Mouse (Mus musculus): ENCODE results near the gene Mrpl19.
A peak's percentile ranks its signal among the peaks of the same experiment; 100 is the strongest.

Gene Mrpl19

GRCm38 (mm10) chr6:81965296-81966067, at the start of gene Mrpl19:
Gene Mrpl19 (minus strand): TSS chr6:81965958.
- DNase-seq (ENCODE audit: inconsistent ontology term): peak; percentile 92

DNA sequence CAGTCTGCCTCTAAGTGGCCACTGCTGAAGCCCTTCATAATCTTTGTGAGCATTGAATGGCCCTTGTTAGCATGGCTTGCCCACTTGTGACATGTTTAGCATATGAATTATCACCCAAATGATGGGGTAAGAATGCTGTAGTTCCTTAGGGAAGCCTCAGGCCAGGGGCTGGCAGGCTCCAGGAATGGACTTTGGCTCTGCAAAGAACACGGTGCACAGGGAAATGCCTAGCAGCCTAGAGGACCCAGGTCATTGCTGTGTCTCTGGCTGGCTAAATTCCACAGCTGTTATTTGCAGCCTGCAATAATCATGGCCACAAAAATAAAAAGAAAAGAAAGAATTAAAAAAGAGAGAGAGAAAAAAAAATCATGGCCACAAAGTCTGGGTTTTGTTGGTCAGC, 46.6 kb upstream of the Mrpl19 start:
- no peak for DNase-seq (ENCODE audit: inconsistent ontology term)

DNA sequence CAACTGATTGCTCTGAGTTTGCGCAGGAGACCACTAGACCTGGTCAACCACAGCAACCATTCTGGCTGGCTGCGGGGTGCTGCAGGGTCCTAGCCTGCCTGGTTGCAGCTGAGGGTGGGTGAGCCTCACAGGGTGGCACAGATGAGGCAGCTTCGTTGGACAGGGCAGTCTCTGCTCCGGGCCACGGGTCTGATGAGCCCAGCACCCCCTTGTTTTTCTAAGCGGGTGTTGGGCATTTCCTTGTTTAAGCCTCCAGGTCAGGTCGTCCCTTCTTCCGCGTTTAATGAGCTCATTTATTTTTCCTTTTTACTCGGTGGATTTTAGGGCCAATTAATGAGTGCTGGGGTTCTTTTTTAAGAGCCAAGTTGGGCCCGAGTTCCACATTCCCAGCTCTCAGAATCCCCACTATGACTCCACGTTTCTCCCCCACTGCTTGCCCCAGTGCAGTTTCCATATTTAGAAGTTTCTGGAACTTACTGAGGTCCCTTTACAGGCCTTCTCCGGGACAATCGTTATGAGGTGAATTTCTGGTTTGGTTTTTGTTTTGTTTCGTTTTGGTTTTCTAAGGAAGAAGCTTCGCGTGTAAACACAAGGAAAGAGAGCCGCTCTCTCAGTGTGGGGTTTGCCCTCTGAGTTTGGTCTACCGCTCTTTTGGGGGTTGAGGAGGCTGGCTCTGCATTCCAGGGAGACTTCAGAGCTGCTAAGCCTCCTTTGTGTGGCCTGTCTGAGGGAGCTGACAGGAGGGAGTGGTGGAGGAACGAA, 24.5 kb upstream of the Mrpl19 start:
- peak; percentile 43 for DNase-seq (ENCODE audit: inconsistent ontology term)

- DNase-seq (ENCODE audit: inconsistent ontology term): no peak
Observed at GRCm38 (mm10) chr6:81988341-81988740, 22.6 kb upstream of the Mrpl19 start.

DNA sequence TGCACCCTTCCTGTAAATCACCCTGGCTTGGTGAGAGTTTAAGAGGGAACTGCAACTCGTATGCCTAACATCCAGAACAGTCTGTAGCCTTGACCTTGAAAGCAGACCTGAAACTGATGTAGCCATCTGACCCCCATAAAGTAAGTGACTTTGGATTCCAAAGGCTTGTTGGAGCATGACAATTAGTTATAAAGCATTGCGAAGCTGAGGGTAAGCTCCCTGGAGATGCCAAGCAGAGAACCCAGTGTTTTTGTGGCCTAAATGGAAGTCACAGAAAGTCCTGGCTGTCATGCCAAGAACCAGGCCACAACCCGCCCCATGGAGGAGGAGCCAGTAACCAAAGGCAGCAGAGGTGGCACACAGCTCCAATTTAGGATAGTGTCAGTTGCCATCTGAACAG, 21.8 kb upstream of the Mrpl19 start:
- DNase-seq (ENCODE audit: inconsistent ontology term): peak; percentile 52

DNA sequence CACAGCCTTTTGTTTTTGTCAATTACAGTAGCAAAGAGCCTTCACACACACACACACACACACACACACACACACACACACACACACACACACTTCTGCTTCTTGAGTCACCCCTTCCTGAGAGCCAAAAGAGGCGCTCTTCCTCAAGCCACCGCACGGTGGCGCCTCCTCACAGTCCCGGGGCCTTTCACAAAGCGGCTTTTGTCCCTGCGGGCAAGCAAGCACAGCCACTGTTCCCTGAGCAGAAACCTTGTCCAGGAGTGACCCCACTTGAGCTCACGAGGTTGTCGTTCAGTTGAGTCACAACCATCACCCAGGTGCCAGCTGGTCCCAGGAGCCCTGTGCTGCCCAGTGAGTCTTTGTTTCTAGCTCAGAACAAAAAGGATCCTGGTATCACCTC, 21.3 kb upstream of the Mrpl19 start:
- DNase-seq (ENCODE audit: inconsistent ontology term): peak; percentile 93

- no peak for DNase-seq (ENCODE audit: inconsistent ontology term)
Observed at GRCm38 (mm10) chr6:81986599-81986998, 20.8 kb upstream of the Mrpl19 start.

DNA sequence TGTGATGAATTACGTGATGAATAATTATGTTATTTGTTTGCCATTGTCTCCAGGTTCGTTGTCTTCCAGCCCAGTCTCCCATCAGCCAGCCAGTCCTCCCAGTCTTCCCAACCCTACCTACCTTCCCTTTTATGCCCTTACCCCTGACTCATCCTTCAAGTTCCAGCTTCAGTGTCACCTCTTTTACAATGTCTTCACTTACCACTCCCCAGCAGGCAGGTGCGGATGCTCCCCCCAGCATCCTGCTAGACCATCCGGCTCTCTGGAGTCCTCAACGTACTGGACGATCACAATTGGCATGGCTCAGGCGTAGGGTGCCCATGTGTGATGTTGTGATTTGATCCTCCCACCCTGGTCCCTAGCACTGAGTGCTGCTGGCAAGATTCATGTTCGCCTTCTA, 20.4 kb upstream of the Mrpl19 start:
- no peak for DNase-seq (ENCODE audit: inconsistent ontology term)

GRCm38 (mm10) chr6:81979286-81979685, 13.5 kb upstream of the Mrpl19 start:
- no peak for DNase-seq (ENCODE audit: inconsistent ontology term)

GRCm38 (mm10) chr6:81975971-81976621, 10.3 kb upstream of the Mrpl19 start:
- DNase-seq (ENCODE audit: inconsistent ontology term): peak; percentile 72

GRCm38 (mm10) chr6:81972595-81972994, 6.8 kb upstream of the Mrpl19 start:
- no peak for DNase-seq (ENCODE audit: inconsistent ontology term)

- DNase-seq (ENCODE audit: inconsistent ontology term): no peak
Observed at GRCm38 (mm10) chr6:81971196-81971595, 5.4 kb upstream of the Mrpl19 start.

DNA sequence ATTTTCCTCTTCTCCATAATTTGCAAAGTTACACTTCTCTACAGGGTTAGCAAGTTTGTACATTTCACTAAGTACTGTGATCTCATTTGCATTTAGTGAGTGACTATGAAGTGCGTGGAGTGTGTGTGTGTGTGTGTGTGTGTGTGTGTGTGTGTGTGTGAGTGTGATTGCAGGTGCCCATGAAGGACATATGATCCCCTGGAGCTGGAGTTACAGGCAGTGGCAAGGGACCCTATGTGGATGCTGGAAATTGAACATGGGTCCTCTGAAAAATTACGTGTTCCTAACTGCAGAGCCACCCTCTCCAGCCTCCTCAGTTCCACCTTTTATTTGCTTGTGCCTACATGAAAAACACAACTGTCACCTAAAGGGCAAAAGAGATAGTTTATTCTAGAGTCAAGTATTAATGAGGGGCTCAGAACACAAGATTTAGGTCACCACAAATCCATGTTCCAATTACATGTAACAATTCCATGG, 348 bp upstream of the Mrpl19 start:
- DNase-seq (ENCODE audit: inconsistent ontology term): no peak

GRCm38 (mm10) chr6:81960284-81960683, 5.5 kb downstream of the Mrpl19 start:
- DNase-seq (ENCODE audit: inconsistent ontology term): no peak

GRCm38 (mm10) chr6:81959866-81960265, 5.9 kb downstream of the Mrpl19 start:
- DNase-seq (ENCODE audit: inconsistent ontology term): no peak

DNA sequence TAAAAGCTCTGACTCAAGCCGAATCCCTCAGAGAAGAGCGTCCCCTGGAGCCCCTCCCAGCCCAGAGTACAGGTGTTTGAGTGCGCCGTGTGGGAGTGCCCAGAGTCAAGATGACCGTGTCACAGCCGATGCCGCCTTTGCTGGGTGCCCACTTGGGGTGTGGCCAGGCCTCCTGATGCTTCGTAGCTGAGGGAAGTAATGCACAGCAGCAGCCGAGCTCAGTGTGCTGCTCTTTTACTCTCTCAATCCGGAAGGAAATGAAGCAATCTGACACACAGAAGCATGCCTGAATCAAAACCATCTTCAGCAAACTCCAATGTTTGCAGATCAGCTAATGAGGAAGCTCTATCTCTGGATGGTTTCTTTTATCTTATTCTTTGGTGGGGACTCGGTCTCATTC, 7.8 kb downstream of the Mrpl19 start:
- no peak for DNase-seq (ENCODE audit: inconsistent ontology term)

GRCm38 (mm10) chr6:81956399-81956798, 9.4 kb downstream of the Mrpl19 start:
- no peak for DNase-seq (ENCODE audit: inconsistent ontology term)

- no peak for DNase-seq (ENCODE audit: inconsistent ontology term)
Observed at GRCm38 (mm10) chr6:81955133-81955532, 10.6 kb downstream of the Mrpl19 start.

DNA sequence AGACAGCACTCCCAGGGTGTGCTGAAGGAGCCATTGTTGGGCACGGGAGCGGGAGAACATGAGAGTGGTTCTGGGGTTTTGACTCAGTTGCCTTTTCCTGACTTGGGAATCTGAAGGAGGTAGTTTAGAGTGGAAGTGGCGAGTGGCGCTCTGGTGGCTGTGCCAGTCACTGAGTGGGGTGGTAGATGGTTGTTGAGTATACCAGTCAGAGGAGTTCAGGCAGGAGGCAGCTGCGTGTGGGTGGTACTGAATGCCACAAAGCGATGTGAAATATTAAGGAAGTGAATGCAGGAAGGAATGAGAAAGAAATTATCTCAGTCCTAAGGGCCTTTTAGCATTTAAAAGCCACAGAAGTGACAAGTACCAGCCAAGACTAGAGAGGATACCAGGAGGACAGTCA, 18.9 kb downstream of the Mrpl19 start:
- no peak for DNase-seq (ENCODE audit: inconsistent ontology term)

DNA sequence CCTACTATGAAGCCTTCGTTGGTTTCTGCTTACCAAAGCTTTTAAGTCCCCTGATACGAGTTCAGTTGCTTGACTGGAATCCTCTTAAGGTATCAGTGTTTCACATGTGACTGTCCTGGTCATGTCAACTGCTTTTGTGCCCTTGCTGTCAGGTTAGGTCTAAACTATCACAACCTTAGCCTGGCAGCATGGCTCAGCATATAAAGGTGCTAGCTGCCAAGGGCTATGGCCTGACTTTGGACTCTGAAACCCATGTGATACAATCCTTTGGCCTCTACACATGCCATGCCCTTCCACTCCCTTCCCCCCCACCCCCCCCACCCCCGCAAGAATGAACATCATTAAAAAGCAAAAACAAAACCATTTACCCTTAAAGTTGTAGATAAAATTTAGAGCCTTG, 21.3 kb downstream of the Mrpl19 start:
- DNase-seq (ENCODE audit: inconsistent ontology term): no peak

- peak; percentile 29 for DNase-seq (ENCODE audit: inconsistent ontology term)
Observed at GRCm38 (mm10) chr6:81943281-81943680, 22.5 kb downstream of the Mrpl19 start.

GRCm38 (mm10) chr6:81941718-81942117, 24.0 kb downstream of the Mrpl19 start:
- no peak for DNase-seq (ENCODE audit: inconsistent ontology term)
